Mouse (Mus musculus) hindbrain, embryonic 16.5 days (tissue): ENCODE measurements around the gene Sec14l5. TPM values are rescaled to one million over a fixed set of nuclear protein-coding genes. Genes with fewer than 3 reads are reported as not detected.

Experiments
- ATAC-seq: fragments of 200-750 bp; cut with Nextera tagmentation; 2 replicates; pipeline ENCODE4 v1.8.0; 2017; ENCODE audit warnings: moderate TSS enrichment, moderate library complexity
- H3K27ac ChIP-seq: fragments of 300-500 bp; sonication (generic); 2 replicates; pipeline ENCODE4 v1.5.1; 2014; ENCODE audit warnings: low read depth, mild to moderate bottlenecking, control low read depth, low read length, moderate library complexity
- H3K27me3 ChIP-seq: fragments of 300-500 bp; sonication (generic); replicated peaks from 2 replicates; pipeline ENCODE4 v1.6.1; 2014; ENCODE audit warnings: low read length; ENCODE audit not compliant: control insufficient read depth, insufficient read depth
- H3K36me3 ChIP-seq: fragments of 300-500 bp; sonication (generic); 2 replicates; pipeline ENCODE4 v1.6.1; 2014; ENCODE audit warnings: mild to moderate bottlenecking, low read length, moderate library complexity, mixed read lengths; ENCODE audit not compliant: control insufficient read depth, insufficient read depth
- H3K4me1 ChIP-seq: fragments of 300-500 bp; sonication (generic); 2 replicates; pipeline ENCODE4 v1.6.1; 2014; ENCODE audit warnings: low read depth, low read length; ENCODE audit not compliant: control insufficient read depth, insufficient read depth
- H3K4me2 ChIP-seq: fragments of 300-500 bp; sonication (generic); 2 replicates; pipeline ENCODE4 v1.6.1; 2014; ENCODE audit warnings: mild to moderate bottlenecking, low read length, control low read depth, moderate library complexity
- H3K4me3 ChIP-seq: fragments of 300-500 bp; sonication (generic); 2 replicates; pipeline ENCODE4 v1.5.1; 2014; ENCODE audit warnings: mild to moderate bottlenecking, low read length, control low read depth, moderate library complexity
- H3K9ac ChIP-seq: fragments of 300-500 bp; sonication (generic); 2 replicates; pipeline ENCODE4 v1.6.1; 2014; ENCODE audit warnings: low read depth, mild to moderate bottlenecking, control low read depth, low read length, moderate library complexity
- H3K9me3 ChIP-seq: fragments of 300-500 bp; sonication (generic); 2 replicates; pipeline ENCODE4 v1.6.1; 2014; ENCODE audit warnings: mild to moderate bottlenecking, low read length, moderate library complexity; ENCODE audit not compliant: control insufficient read depth
- WGBS: fragments of 180-500 bp; shearing (Covaris S2); extraction: QIAGEN DNeasy Blood & Tissue Kit; methylation state at CpG from one replicate; pipeline ENCODE4 v1.1.7; 2014; 5-methylcytosine and 5-hydroxymethylcytosine counted together
- polyA plus RNA-seq: library from polyadenylated mRNA; unstranded; fragments of >200 nt; fragmentation: Nextera tagmentation; extraction: Ambion mirVana; gene quantifications from 2 replicates; pipeline ENCODE4 v1.2.1, GENCODE M21; 2015

Gene Sec14l5
- 0.15 and 0.27 TPM in 2 replicates for polyA plus RNA-seq

DNA sequence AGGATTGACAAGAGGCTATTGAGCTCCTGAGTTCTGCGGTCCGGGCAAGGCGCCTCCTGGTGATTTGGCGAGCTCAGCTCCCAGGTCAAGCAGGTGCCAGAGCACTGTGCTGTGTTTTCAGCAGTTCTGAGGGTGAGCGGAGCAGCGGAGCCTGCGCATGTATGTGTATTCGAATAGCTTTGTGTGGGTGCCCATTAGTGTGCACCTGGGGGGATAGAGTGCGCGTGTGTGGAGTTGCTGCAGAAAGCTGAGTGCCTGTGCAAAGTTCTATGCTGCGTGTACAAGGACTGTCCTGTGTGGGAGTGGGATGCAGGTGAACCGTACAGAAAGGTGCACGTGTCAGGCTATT is at the start of gene Sec14l5:
Gene Sec14l5, plus strand, starts transcription at position 73 of the 349 bp plus-strand sequence.
- H3K4me2 ChIP-seq: peak within 1 kb of the TSS; percentile 93
- no peaks in the 10 kb centered on the region for H3K9me3 ChIP-seq
- peaks cover 16% of the 10 kb centered on the region for H3K4me1 ChIP-seq
- H3K4me3 ChIP-seq: peak within 1 kb of the TSS; percentile 46
- H3K27me3 ChIP-seq: peaks cover 5% of the 10 kb centered on the region
- H3K9ac ChIP-seq: peak within 1 kb of the TSS; percentile 42
- ATAC-seq: peak; percentile 61
- H3K36me3 ChIP-seq: no peaks in the 10 kb centered on the region
- 11% methylated on average over 13 of the region's 13 CpGs for WGBS
- H3K27ac ChIP-seq: no peak within 1 kb of the TSS

DNA sequence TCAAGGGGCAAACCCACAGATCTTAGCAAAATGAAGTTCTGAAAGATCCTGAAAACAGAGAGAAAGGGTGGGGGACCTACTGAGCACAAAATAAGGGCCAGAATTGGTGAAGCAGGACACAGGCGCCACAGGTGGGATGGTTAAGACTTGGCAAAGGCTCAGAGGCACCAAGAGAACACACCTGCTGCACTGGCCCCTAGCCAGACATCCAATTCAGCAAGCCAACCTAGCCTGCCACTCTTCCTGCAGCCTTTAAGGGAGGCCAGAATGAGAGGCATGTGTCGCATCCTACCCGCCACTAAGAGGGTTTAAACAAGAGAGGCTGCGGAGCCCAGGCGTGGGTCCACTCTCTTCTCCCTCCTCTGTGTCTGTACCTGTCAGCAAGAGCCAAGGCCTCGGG is 45.9 kb upstream of the Sec14l5 start:
- no peaks in the 10 kb centered on the region for H3K27me3 ChIP-seq
- H3K4me1 ChIP-seq: no peaks in the 10 kb centered on the region
- no peak overlapping the region for H3K27ac ChIP-seq
- ATAC-seq: no peak
- no peak overlapping the region for H3K9ac ChIP-seq
- no peak overlapping the region for H3K4me2 ChIP-seq
- H3K4me3 ChIP-seq: no peak overlapping the region
- no peaks in the 10 kb centered on the region for H3K36me3 ChIP-seq
- H3K9me3 ChIP-seq: no peaks in the 10 kb centered on the region
- 71% methylated on average over 5 of the region's 6 CpGs for WGBS

DNA sequence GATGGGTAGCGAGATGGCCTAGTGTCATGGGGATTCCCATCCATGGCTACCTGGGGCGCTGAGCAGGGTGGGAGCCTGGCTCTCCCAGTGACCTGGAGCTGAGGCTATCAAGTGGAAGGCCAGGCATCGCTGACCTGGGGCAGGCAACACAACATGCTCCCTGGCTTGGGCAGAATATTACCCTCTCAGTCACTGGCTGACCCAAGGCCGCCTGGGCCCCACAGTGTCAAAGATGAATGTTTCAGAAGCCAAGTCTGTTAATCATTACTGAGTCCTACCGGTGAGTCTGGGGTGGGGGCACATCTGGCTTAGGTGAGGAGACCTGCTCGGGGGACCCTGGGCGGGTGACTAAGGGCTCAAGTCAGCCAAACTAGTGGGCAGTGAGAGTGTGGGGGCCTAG is 37.0 kb upstream of the Sec14l5 start:
- no peak overlapping the region for H3K4me3 ChIP-seq
- 84% methylated on average over 7 of the region's 7 CpGs for WGBS
- no peak overlapping the region for H3K4me2 ChIP-seq
- no peaks in the 10 kb centered on the region; the same call in 1 of the 2 replicates for H3K4me1 ChIP-seq
- no peak for ATAC-seq
- no peak overlapping the region for H3K27ac ChIP-seq
- H3K27me3 ChIP-seq: no peaks in the 10 kb centered on the region
- no peaks in the 10 kb centered on the region for H3K9me3 ChIP-seq
- no peaks in the 10 kb centered on the region for H3K36me3 ChIP-seq
- no peak overlapping the region for H3K9ac ChIP-seq

- Histone ChIP-seq H3K4me3 (no peak overlapping the region), H3K4me1 (no peaks in the 10 kb centered on the region; the same call in 1 of the 2 replicates), H3K27ac (no peak overlapping the region), H3K27me3 (no peaks in the 10 kb centered on the region), H3K36me3 (no peaks in the 10 kb centered on the region), H3K9ac (no peak overlapping the region), H3K4me2 (no peak overlapping the region), H3K9me3 (no peaks in the 10 kb centered on the region)
- ATAC-seq: no peak
- 100% methylated on average over 3 of the region's 3 CpGs for WGBS
Observed at GRCm38 (mm10) chr16:5111021-5111420, 35.9 kb upstream of the Sec14l5 start.

DNA sequence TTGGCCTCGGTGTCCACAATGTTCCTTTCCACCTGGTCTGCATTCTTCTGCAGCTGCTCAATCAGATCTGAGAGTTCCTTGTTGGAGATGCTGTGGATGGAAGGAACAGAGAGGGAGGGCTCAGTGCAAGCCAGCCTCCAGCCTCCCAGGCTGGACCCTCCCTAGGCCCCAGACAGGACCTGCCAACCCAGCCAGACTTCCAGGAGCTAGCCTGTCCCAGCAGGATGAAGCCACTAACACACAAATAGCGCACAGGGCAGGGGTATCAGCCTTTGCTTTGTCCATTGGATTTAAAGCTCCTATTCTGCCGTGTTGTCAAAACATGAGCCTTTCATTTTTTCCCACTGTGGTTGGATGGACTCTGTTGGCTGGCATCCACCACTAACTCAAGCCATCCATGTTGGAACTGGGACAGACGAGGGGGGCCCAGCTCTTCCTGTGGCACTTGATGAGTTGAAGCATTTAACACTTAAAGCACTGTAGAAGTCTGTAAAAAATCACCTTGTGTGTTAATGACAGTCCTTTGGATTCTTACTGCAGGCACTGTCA is 33.8 kb upstream of the Sec14l5 start:
- ATAC-seq: no peak
- Histone ChIP-seq H3K9ac (no peak overlapping the region; the same call in 1 of the 2 replicates), H3K4me1 (no peaks in the 10 kb centered on the region; the same call in 1 of the 2 replicates), H3K36me3 (no peaks in the 10 kb centered on the region), H3K27me3 (no peaks in the 10 kb centered on the region), H3K9me3 (no peaks in the 10 kb centered on the region), H3K4me2 (no peak overlapping the region), H3K27ac (no peak overlapping the region), H3K4me3 (no peak overlapping the region)
- 61% methylated on average over 4 of the region's 4 CpGs for WGBS

DNA sequence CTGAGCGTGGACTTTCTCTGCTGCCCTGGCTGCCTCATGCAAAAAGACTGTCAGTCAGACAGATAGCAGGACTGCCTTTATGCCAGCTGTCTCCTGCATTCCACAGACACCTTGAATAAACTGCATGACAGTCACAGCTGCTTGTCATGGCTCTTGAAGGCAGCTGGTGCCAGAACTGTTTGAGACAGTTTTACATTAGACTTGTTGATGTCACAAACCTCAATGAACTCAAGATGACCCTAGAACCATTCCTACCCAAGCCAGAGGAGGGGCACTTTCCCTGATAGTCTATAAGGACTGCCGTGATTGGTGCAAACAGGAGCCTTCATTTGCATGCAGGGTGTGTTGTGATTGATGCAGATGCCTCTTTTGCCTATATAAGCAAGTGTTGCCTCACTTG is 33.3 kb upstream of the Sec14l5 start:
- H3K27ac ChIP-seq: no peak overlapping the region
- no peaks in the 10 kb centered on the region for H3K36me3 ChIP-seq
- WGBS: 48% methylated on average over 2 of the region's 2 CpGs
- H3K9ac ChIP-seq: no peak overlapping the region
- H3K4me1 ChIP-seq: no peaks in the 10 kb centered on the region; the same call in 1 of the 2 replicates
- H3K27me3 ChIP-seq: no peaks in the 10 kb centered on the region
- H3K4me2 ChIP-seq: no peak overlapping the region
- no peak for ATAC-seq
- H3K4me3 ChIP-seq: no peak overlapping the region
- H3K9me3 ChIP-seq: no peaks in the 10 kb centered on the region

DNA sequence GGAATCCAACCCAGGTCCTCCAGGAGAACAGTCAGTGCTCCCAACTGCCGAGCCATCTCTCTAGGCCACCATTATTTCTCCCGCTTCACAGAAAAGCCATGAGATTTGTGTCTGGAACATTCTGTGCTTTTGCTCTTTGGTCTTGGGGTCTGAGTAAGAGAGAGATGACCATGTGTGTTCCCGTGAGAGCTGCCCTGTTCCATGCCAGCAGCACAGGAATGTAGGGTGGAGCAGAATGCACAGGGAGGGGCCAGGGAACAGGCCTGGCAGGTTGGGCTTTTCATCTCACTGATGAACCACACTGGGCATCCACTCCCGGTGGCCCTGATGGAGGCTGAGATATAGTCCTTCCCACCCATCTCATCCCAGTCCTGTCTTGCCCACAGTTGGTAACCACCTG is 27.5 kb upstream of the Sec14l5 start:
- no peak for ATAC-seq
- WGBS: 82% methylated on average over 4 of the region's 4 CpGs
- H3K9me3 ChIP-seq: no peaks in the 10 kb centered on the region

GRCm38 (mm10) chr16:5119845-5120244 is 27.1 kb upstream of the Sec14l5 start:
- Histone ChIP-seq H3K36me3 (no peaks in the 10 kb centered on the region), H3K27me3 (no peaks in the 10 kb centered on the region; the same call in 1 of the 2 replicates), H3K9ac (no peak overlapping the region), H3K27ac (no peak overlapping the region), H3K4me3 (no peak overlapping the region), H3K4me1 (no peaks in the 10 kb centered on the region), H3K4me2 (no peak overlapping the region), H3K9me3 (no peaks in the 10 kb centered on the region)
- no peak for ATAC-seq
- WGBS: 77% methylated on average over 4 of the region's 4 CpGs

More for the DNA sequence above, 27.5 kb upstream of the Sec14l5 start:
- Histone ChIP-seq H3K27ac (no peak overlapping the region), H3K4me3 (no peak overlapping the region), H3K27me3 (no peaks in the 10 kb centered on the region; the same call in 1 of the 2 replicates), H3K4me2 (no peak overlapping the region), H3K36me3 (no peaks in the 10 kb centered on the region), H3K9ac (no peak overlapping the region), H3K4me1 (no peaks in the 10 kb centered on the region)

GRCm38 (mm10) chr16:5123476-5123875 is 23.4 kb upstream of the Sec14l5 start:
- H3K4me1 ChIP-seq: no peaks in the 10 kb centered on the region
- no peak for ATAC-seq
- H3K4me3 ChIP-seq: no peak overlapping the region
- no peak overlapping the region for H3K9ac ChIP-seq
- H3K4me2 ChIP-seq: no peak overlapping the region
- no peak overlapping the region for H3K27ac ChIP-seq
- H3K9me3 ChIP-seq: no peaks in the 10 kb centered on the region
- H3K27me3 ChIP-seq: no peaks in the 10 kb centered on the region; the same call in 1 of the 2 replicates
- no peaks in the 10 kb centered on the region for H3K36me3 ChIP-seq
- WGBS: 76% methylated on average over 6 of the region's 6 CpGs
